Mouse (Mus musculus): ENCODE measurements around the gene Ankrd24. TPM values are rescaled to one million over a fixed set of nuclear protein-coding genes. Genes with fewer than 3 reads are reported as not detected.
"Not testable (repeated sequence)": the region's sequence is repeated elsewhere in the genome, so short reads cannot be mapped to it uniquely, and the experiment has no call there.

The Ankrd24 gene
- polyA plus RNA-seq, 1 experiment from 2014 or later = 5.9 TPM

DNA sequence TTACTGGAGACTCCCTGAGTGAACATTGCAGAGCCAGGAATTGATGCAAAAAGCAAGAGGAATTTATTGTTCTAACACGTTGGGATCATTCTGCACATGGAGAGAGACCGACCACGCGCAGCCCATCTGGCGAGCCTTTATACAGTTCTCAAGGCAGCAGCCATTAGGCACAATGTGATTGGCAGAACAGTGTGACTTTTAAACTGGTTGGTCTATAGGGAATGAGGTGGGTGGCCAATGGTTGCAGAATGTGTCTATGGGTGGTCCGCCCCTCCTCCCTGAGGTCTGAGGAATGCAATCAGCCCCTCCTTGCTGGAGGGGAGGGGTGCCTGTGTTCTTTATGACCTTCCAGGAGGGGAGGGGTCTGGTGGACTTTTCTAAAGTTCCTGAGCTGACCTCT, 12.9 kb upstream of the Ankrd24 start:
- Histone ChIP-seq H3K27ac (replicated peaks) (no peak overlapping the region), H3K4me3 (no peak overlapping the region), H3K27me3 (ENCODE audit: low read depth, poor library complexity, severe bottlenecking) (no peaks in the 10 kb centered on the region), H3K36me3 (peaks cover 4% of the 10 kb centered on the region), H3K9me3 (replicated peaks) (peaks cover 4% of the 10 kb centered on the region; the same call in 1 of the 2 replicates), H3K4me1 (peaks cover 8% of the 10 kb centered on the region)
- WGBS = 76% methylated on average over 6 of the region's 6 CpGs
- DNase-seq (ENCODE audit: low spot score) = no peak

DNA sequence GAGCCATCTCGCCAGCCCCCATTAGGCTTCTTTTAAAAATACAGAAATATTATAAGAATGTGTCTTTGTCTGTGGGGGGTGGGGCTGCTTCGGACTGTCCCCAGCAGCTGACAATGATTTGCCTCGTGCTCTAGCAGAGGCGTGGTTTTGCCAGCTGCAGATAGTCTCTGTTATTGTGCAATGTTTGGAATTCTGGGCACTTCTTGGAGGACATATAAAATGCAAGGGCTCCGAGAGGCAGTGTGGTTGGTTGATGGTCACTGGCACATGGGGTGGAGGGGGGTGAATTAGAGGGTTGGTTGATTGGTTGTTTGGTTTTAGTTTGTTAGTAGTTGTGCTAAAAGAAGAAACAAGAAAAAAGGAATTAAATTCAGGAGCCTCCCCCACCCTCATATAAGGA, 8.4 kb upstream of the Ankrd24 start:
- H3K36me3 ChIP-seq = peaks cover 49% of the 10 kb centered on the region
- H3K9me3 ChIP-seq (replicated peaks) = no peaks in the 10 kb centered on the region
- H3K27me3 ChIP-seq (ENCODE audit: low read depth, poor library complexity, severe bottlenecking) = no peaks in the 10 kb centered on the region
- no peak for DNase-seq (ENCODE audit: low spot score)
- no peak overlapping the region for H3K27ac ChIP-seq (replicated peaks)
- H3K4me3 ChIP-seq = no peak overlapping the region
- 91% methylated on average over 5 of the region's 5 CpGs for WGBS
- H3K4me1 ChIP-seq = peaks cover 8% of the 10 kb centered on the region

DNA sequence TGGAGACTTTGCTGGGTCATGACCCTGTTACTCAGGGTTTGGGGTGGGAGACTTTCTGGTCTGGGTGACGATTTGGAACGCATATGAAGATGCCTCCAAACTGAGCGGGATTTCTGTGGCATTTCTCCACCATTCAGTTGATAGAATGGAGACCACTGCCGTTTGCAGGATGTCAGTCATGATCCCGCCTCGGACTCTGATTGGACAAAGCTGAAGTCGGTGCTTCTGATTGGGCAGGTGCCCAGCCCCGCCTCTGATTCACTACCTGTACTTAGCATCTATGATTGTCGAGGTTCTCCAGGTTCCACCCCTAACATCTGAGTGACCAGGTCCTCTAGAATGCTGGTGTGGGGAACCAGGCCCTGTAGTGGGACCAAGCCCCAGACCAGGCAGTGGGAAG, 7.6 kb upstream of the Ankrd24 start:
- WGBS = 54% methylated on average over 9 of the region's 9 CpGs

DNA sequence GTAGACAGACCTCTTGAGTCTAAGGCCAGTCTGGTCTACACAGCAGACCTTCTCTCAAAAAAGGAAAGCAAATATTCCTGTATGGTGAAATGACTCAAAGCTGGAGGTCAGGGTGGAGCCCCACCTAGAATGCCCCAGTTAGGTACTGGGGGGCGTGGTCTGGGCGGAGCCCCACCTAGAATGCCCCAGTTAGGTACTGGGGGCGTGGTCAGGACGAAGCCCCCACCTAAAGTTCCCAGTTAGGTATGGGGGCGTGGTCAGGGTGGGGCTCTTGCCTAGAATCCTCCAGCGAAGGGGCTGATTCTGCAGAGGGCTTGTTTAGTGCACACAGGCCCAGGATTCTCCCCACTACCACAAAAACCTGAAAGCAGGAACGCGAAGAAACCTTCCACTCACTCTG, 4.9 kb upstream of the Ankrd24 start:
- Histone ChIP-seq H3K4me3 (no peak overlapping the region), H3K36me3 (peaks cover 64% of the 10 kb centered on the region), H3K4me1 (peaks cover 25% of the 10 kb centered on the region), H3K27ac (replicated peaks) (no peak overlapping the region), H3K9me3 (replicated peaks) (no peaks in the 10 kb centered on the region), H3K27me3 (ENCODE audit: low read depth, poor library complexity, severe bottlenecking) (no peaks in the 10 kb centered on the region)
- no peak for DNase-seq (ENCODE audit: low spot score)
- 63% methylated on average over 8 of the region's 8 CpGs for whole genome bisulfite sequencing

More for the DNA sequence above, 7.6 kb upstream of the Ankrd24 start:
- no peak for DNase-seq (ENCODE audit: low spot score)
- H3K9me3 ChIP-seq (replicated peaks) = no peaks in the 10 kb centered on the region
- no peaks in the 10 kb centered on the region for H3K27me3 ChIP-seq (ENCODE audit: low read depth, poor library complexity, severe bottlenecking)
- H3K27ac ChIP-seq (replicated peaks) = no peak overlapping the region
- H3K4me1 ChIP-seq = peaks cover 3% of the 10 kb centered on the region
- H3K4me3 ChIP-seq = no peak overlapping the region
- peaks cover 57% of the 10 kb centered on the region for H3K36me3 ChIP-seq

DNA sequence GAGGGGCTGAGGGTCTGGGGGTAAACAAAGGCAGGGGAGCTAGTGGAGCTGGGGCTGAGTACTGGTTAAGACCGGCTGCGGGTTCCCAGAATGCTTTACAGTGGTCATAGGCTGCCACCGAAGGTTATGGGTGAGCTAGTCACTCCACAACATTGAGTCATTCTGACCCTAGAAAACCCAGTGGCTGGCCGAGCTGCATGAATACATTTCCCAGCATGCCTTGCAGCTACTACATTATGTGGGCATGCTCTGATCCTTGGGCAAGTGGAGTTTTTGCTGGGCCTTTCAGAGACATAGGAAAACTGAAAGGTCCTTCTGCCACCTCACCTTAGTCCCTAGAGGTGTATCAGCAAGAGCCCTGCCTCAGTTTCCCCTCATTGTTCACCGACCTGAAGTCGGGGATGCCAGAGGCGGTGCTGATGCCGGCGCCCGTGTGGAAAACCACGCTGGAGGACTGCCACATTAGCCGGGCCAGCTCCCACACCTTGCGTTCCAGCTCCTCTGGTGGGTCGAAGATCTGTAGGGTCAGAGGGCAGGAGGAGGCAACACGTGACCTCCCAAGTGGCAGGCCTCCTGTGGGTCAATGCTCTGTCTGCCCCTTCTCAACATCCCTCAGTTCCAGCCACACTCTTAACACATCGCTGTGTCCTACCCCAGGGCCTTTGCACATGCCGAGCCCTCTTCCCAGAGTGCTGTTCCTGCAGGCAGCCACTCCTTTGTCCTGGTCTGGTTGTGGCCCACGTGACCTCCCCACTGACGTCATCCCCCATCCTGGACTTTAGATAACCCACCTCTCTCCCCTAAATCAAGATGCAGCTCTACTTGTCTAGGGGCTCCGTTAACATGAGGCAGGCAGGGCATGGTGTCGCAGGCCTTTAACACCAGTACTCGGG, 2.0 kb upstream of the Ankrd24 start:
- peaks cover 51% of the 10 kb centered on the region for H3K36me3 ChIP-seq
- no peak for DNase-seq (ENCODE audit: low spot score)
- WGBS = 90% methylated on average over 22 of the region's 22 CpGs
- peaks cover 25% of the 10 kb centered on the region for H3K4me1 ChIP-seq
- no peaks in the 10 kb centered on the region; the same call in 1 of the 2 replicates for H3K27me3 ChIP-seq (ENCODE audit: low read depth, poor library complexity, severe bottlenecking)
- H3K4me3 ChIP-seq = peak overlapping the region; percentile 63
- no peaks in the 10 kb centered on the region for H3K9me3 ChIP-seq (replicated peaks)
- H3K27ac ChIP-seq (replicated peaks) = peak overlapping the region; percentile 89

DNA sequence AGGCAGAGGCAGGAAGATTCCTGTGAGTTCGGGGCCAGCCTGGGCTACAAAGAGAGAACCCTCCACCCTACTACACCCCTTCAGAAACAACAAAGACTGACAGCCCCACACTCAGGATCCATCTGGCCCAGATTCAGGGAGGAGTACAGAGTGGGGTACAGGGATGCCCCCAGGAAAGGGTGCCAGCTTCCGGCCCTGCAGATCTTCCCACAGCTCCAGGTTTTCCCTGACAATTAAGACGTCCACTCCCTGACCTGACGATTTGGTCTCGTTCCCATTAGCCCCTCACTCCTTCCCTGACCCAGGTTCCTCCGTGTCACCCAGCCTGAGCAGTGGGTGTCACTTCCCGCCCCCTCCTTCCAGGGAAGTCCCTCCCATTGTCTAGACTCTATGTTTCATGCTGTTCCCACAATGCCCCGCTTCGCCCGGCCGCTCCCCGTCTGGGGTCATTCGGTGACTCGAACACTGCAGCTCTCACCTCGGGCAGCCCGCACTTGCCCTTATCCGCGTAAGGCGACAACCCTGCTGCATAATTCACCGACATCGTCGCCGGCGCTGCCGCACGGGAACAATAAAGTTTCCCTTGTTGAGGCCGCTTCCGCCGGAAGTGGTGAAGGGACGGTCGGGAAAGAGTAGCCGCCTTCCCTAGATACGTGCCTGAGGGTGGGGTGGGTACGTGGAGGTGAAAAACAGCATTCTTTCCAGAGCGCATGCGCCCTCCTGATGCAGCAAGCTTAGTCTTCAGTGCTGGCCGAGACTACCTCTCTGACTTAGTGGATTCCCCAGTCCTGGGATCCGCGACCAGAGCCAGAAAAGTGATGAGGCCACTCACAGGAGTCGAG, 1.1 kb upstream of the Ankrd24 start, which contains the start of gene Sirt6:
TSS of gene Sirt6 (minus strand) at position 804 of the 842 bp plus-strand sequence.
- Histone ChIP-seq H3K27me3 (ENCODE audit: low read depth, poor library complexity, severe bottlenecking) (peaks cover under 1% of the 10 kb centered on the region; the same call in 1 of the 2 replicates), H3K4me3 (peak within 1 kb of the TSS; percentile 63), H3K4me1 (peaks cover 25% of the 10 kb centered on the region), H3K9me3 (replicated peaks) (no peaks in the 10 kb centered on the region), H3K36me3 (peaks cover 43% of the 10 kb centered on the region), H3K27ac (replicated peaks) (peak within 1 kb of the TSS; percentile 89)
- DNase-seq (ENCODE audit: low spot score) = peak; percentile 94
- WGBS = 6% methylated on average over 40 of the region's 40 CpGs

DNA sequence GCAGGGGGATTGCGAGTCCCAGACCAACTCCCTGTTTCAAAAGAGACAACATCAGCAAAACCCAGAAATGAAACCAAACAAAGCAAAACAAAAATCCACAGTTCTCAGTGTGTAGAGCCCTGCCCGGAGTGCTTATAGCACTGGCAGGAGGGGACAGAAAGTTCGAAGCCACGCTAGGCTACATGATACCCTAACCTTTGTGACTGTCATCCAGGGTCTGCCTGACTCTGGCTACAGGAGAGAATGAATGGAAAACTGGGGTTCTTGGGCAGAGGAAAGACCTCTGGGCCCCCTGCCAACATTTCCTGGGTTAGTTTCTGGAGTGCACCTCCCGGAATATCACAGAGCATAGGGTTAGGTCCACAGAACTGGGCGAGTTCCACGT, 512 bp upstream of the Ankrd24 start:
- H3K36me3 ChIP-seq = peaks cover 37% of the 10 kb centered on the region
- peak overlapping the region; percentile 63 for H3K4me3 ChIP-seq
- H3K9me3 ChIP-seq (replicated peaks) = no peaks in the 10 kb centered on the region
- peaks cover 7% of the 10 kb centered on the region for H3K27me3 ChIP-seq (ENCODE audit: low read depth, poor library complexity, severe bottlenecking)
- peak overlapping the region; percentile 89 for H3K27ac ChIP-seq (replicated peaks)
- no peak for DNase-seq (ENCODE audit: low spot score)
- 71% methylated on average over 7 of the region's 7 CpGs for WGBS
- H3K4me1 ChIP-seq = peaks cover 25% of the 10 kb centered on the region

DNA sequence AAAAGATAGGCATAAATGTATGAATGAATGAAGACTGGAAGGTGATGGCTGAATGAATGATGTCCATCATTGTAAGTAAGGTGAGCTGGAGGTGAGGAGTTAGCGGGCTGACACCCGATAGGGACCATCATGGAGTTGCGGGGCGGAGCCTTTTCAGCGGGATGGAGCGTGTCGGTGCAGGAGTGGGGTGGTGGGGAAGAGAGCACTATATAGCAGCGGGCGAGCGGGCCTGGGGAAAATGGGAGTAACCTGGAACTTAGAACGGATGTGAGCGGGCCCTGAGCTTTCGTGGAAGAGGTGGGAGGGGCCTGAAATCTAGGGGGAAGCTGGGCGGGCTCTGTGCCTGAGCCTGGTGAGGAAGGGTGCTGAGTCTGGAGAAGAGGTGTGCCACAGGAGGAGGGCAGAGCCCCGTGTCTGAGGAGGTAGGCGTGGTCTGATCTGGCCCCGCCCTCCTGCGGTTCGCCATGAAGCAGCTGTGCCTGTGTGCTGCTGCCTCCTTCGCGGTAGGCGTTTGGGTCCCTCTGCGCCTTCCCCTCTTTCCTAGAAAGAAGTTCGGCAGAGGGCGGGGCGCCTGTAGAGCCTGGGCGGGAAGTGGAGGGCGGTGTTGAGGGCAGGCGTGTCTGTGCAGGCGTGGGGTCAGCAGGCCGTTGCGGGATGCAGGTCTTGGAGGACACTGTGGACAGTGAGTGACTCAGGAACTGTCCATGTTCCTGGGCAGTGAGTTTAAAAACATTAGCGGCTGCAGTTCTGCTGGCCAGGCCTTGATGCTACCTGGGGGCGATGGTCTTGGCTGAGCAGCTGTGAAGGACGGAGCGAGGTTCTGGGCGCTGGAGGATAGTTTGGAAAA, 5.1 kb downstream of the Ankrd24 start:
- peak overlapping the region; percentile 62 for H3K4me3 ChIP-seq
- DNase-seq (ENCODE audit: low spot score) = peak; percentile 80
- H3K36me3 ChIP-seq = no peaks in the 10 kb centered on the region
- 4% methylated on average over 37 of the region's 37 CpGs for WGBS
- peaks cover 26% of the 10 kb centered on the region for H3K27me3 ChIP-seq (ENCODE audit: low read depth, poor library complexity, severe bottlenecking)
- peaks cover 21% of the 10 kb centered on the region for H3K4me1 ChIP-seq
- H3K27ac ChIP-seq (replicated peaks) = peak overlapping the region; percentile 79
- H3K9me3 ChIP-seq (replicated peaks) = no peaks in the 10 kb centered on the region

DNA sequence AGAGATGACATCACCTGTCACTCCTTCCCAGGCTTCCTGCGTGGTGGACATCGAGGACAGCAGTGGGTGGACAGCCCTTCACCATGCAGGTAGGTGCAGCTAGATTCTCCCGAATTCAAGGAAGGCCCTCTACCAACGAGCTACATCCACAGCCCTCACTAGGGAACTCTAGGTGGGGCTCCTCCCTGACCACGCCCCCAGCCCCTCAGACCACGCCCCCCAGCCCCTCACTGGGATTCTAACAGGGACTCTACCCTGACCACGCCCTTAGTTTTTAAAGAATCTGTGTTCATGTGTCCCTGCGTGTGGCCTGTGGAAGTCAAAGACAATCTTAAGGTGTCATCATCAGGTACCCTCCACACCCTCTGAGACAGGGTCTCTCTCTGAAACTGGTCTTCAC, 8.0 kb downstream of the Ankrd24 start:
- H3K27ac ChIP-seq (replicated peaks) = no peak overlapping the region
- H3K4me3 ChIP-seq = no peak overlapping the region
- H3K27me3 ChIP-seq (ENCODE audit: low read depth, poor library complexity, severe bottlenecking) = peaks cover 26% of the 10 kb centered on the region
- no peak for DNase-seq (ENCODE audit: low spot score)
- H3K4me1 ChIP-seq = peaks cover 24% of the 10 kb centered on the region
- 19% methylated on average over 8 of the region's 8 CpGs for WGBS
- H3K9me3 ChIP-seq (replicated peaks) = no peaks in the 10 kb centered on the region
- H3K36me3 ChIP-seq = no peaks in the 10 kb centered on the region

DNA sequence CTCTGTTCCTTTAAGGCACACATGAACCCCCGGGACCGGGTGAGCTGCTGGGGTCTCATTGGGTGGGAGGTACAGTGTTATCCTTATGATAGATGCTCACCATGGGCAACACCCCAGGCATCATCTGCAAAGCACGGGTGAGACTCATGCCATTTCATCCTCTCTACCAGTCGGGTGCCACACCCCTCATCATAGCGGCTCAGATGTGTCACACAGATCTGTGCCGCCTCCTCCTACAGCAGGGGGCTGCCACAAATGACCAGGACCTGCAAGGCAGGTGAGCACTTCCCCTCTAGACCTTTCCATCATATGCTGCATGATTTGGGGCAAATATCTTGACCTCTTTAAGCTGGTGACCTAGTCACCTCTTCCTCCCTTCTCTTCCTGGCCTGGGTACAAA, 9.8 kb downstream of the Ankrd24 start:
- no peak overlapping the region for H3K4me3 ChIP-seq
- no peak for DNase-seq (ENCODE audit: low spot score)
- H3K27me3 ChIP-seq (ENCODE audit: low read depth, poor library complexity, severe bottlenecking) = peaks cover 26% of the 10 kb centered on the region
- H3K4me1 ChIP-seq = peaks cover 39% of the 10 kb centered on the region
- no peak overlapping the region for H3K27ac ChIP-seq (replicated peaks)
- WGBS = 75% methylated on average over 6 of the region's 6 CpGs
- no peaks in the 10 kb centered on the region for H3K9me3 ChIP-seq (replicated peaks)
- no peaks in the 10 kb centered on the region for H3K36me3 ChIP-seq

DNA sequence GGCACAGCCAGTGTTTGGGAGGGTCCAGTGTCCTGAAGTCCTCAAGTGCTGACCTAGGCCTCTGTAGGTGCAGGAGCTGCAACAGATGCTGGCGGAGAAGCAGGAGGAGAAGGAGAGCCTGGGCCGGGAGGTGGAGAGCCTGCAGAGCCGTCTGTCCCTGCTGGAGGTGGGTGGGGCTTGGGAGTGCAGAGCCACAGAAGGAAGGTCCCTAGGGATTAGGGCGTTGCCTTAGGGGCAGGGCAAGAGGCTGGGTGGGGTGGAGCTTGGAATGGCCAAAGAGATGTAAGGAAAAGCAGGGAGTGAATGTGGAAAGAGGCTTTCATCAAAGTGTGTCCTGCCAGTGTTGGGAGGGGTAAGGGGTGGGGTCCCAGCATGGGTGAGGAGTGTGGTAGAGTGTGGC, 12.5 kb downstream of the Ankrd24 start:
- WGBS = 48% methylated on average over 4 of the region's 4 CpGs
- DNase-seq (ENCODE audit: low spot score); H3K27ac ChIP-seq (replicated peaks): not testable (repeated sequence)

DNA sequence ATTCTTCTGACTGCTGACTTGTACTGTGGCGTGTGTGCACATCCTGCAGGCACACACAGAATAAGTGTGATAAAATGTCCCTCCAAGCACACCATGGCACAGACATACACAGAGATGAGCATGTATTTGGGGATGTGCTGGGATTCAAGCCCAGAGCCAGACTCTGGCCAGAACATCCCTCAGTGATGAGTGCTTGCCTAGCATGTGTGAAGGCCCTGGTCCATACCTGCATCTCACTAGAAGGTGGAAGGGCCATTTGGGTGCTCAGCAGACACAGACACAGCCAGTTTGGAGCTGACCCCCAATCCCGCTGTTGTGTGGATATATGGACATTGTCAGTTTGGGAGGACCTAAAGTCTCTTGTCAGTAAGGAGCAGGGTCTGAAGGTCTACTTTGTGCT, 13.2 kb downstream of the Ankrd24 start:
- Histone ChIP-seq H3K4me1 (peaks cover 37% of the 10 kb centered on the region), H3K27me3 (ENCODE audit: low read depth, poor library complexity, severe bottlenecking) (peaks cover 17% of the 10 kb centered on the region; the same call in 1 of the 2 replicates), H3K27ac (replicated peaks) (no peak overlapping the region), H3K9me3 (replicated peaks) (no peaks in the 10 kb centered on the region), H3K4me3 (no peak overlapping the region), H3K36me3 (no peaks in the 10 kb centered on the region)
- no peak for DNase-seq (ENCODE audit: low spot score)
- 87% methylated on average over 2 of the region's 2 CpGs for WGBS

More for the DNA sequence above, 12.5 kb downstream of the Ankrd24 start:
- Histone ChIP-seq H3K4me1 (peaks cover 41% of the 10 kb centered on the region), H3K27me3 (ENCODE audit: low read depth, poor library complexity, severe bottlenecking) (peaks cover 17% of the 10 kb centered on the region; the same call in 1 of the 2 replicates)
- not testable (repeated sequence) for H3K36me3 ChIP-seq; H3K4me3 ChIP-seq; H3K9me3 ChIP-seq (replicated peaks)

Data from midbrain, embryonic 10.5 days (tissue).